In the genomic region with DNA sequence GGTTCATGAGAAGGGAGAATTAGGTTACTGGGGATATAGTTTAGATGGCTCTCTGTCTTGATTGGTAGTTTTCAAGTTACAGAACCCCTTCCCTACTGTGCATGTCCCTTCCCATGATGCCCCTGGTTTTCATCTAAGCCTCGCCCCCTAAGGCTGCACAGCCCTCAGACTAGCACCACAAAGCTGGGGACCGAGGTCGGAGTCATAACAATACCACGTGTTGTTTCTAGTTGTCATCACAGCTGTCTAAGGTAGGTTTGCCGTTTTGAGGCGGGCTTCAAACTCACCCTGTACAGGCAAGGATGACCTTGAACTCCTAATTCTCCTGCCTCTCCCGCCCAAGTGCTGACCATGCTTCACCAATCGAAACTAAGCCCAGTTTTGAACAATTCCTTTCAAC, we compare ENCODE assay signal across 26 mouse cellular contexts. TPM values are rescaled to one million over a fixed set of nuclear protein-coding genes. Genes with fewer than 3 reads are reported as not detected.
DNase-seq lines count a peak whose midpoint lies in the region; ATAC-seq and TF ChIP-seq lines count a peak whose summit lies in the region.
"Had no signal": no experiment of that assay in that cellular context is flagged by ENCODE, and none has a peak within 500 bp of the region (broad histone marks: within the 10 kb centered on the region; RNA-seq: fewer than 3 reads in every experiment).

No protein-coding gene starts in this region.

- H3K4me2 ChIP-seq in intestine, embryonic 16.5 days (ENCODE audit: low read depth, low read length): no peak overlapping the region
- no peak overlapping the region for H3K4me2 ChIP-seq in intestine, postnatal 0 days (replicated peaks; ENCODE audit: low read depth)
- no peak overlapping the region for H3K4me2 ChIP-seq in kidney, embryonic 14.5 days (replicated peaks; ENCODE audit: low read depth, low read length)
- H3K4me2 ChIP-seq: heart, embryonic 13.5 days; limb, embryonic 13.5 days; liver, embryonic 11.5 days; lung, embryonic 15.5 days; midbrain, embryonic 15.5 days; neural tube, embryonic 15.5 days had no signal

- WGBS in intestine, embryonic 16.5 days: 77% methylated on average over 8 of the region's 8 CpGs
- WGBS in intestine, postnatal 0 days: 70% methylated on average over 8 of the region's 8 CpGs
- whole genome bisulfite sequencing in kidney, embryonic 14.5 days: 78% methylated on average over 8 of the region's 8 CpGs

- H3K27ac ChIP-seq in intestine, embryonic 16.5 days (ENCODE audit: low read length): no peak overlapping the region
- no peak overlapping the region for H3K27ac ChIP-seq in intestine, postnatal 0 days (ENCODE audit: low read depth, low read length)
- H3K27ac ChIP-seq in kidney, embryonic 14.5 days (ENCODE audit: low read depth, low read length): no peak overlapping the region
- H3K27ac ChIP-seq: heart, embryonic 13.5 days; layer of hippocampus, adult 2 months; limb, embryonic 13.5 days; lung, embryonic 15.5 days; midbrain, embryonic 10.5 days; midbrain, embryonic 15.5 days; neural tube, embryonic 15.5 days had no signal

- TF ChIP-seq CTCF in intestine, postnatal 0 days (IDR thresholded peaks at IDR 0.05; ENCODE audit: low read depth): no peak

- no peaks in the 10 kb centered on the region for H3K36me3 ChIP-seq in intestine, embryonic 16.5 days (ENCODE audit: control insufficient read depth, insufficient read depth, low read length)
- no peaks in the 10 kb centered on the region for H3K36me3 ChIP-seq in intestine, postnatal 0 days (ENCODE audit: control insufficient read depth, insufficient read depth)
- no peaks in the 10 kb centered on the region for H3K36me3 ChIP-seq in kidney, embryonic 14.5 days (ENCODE audit: control insufficient read depth, insufficient read depth, low read length)
- H3K36me3 ChIP-seq: heart, embryonic 13.5 days; limb, embryonic 13.5 days; lung, embryonic 15.5 days; midbrain, embryonic 10.5 days; midbrain, embryonic 15.5 days; neural tube, embryonic 15.5 days had no signal

- peak; percentile 32; the same call in 1 of the 2 replicates for ATAC-seq in intestine, embryonic 16.5 days
- ATAC-seq in intestine, postnatal 0 days: no peak
- no peak for ATAC-seq in kidney, embryonic 14.5 days (ENCODE audit: low FRiP score, low TSS enrichment)
- ATAC-seq: hindbrain, embryonic 16.5 days; midbrain, embryonic 15.5 days had no signal

- H3K9me3 ChIP-seq in intestine, embryonic 16.5 days (ENCODE audit: control insufficient read depth, low read length): no peaks in the 10 kb centered on the region
- H3K9me3 ChIP-seq in intestine, postnatal 0 days (ENCODE audit: control insufficient read depth): no peaks in the 10 kb centered on the region
- no peaks in the 10 kb centered on the region for H3K9me3 ChIP-seq in kidney, embryonic 14.5 days (ENCODE audit: control insufficient read depth, low read length)
- H3K9me3 ChIP-seq: heart, embryonic 13.5 days; limb, embryonic 13.5 days; lung, embryonic 15.5 days; midbrain, embryonic 10.5 days; midbrain, embryonic 15.5 days; neural tube, embryonic 15.5 days had no signal

- H3K9ac ChIP-seq in intestine, embryonic 16.5 days (ENCODE audit: low read depth, low read length): no peak overlapping the region
- H3K9ac ChIP-seq in intestine, postnatal 0 days (ENCODE audit: low read depth, low read length): no peak overlapping the region
- H3K9ac ChIP-seq in kidney, embryonic 14.5 days (ENCODE audit: low read depth, low read length): no peak overlapping the region
- H3K9ac ChIP-seq: heart, embryonic 13.5 days; limb, embryonic 13.5 days; lung, embryonic 15.5 days; midbrain, embryonic 15.5 days; neural tube, embryonic 15.5 days had no signal

- H3K27me3 ChIP-seq in intestine, embryonic 16.5 days (replicated peaks; ENCODE audit: control insufficient read depth, insufficient read depth, low read length): no peaks in the 10 kb centered on the region
- H3K27me3 ChIP-seq in intestine, postnatal 0 days (replicated peaks; ENCODE audit: control insufficient read depth, insufficient read depth, low read length): no peaks in the 10 kb centered on the region
- no peaks in the 10 kb centered on the region for H3K27me3 ChIP-seq in kidney, embryonic 14.5 days (ENCODE audit: control insufficient read depth, insufficient read depth, low read length)
- H3K27me3 ChIP-seq: heart, embryonic 13.5 days; limb, embryonic 13.5 days; lung, embryonic 15.5 days; midbrain, embryonic 15.5 days; neural tube, embryonic 15.5 days had no signal

- H3K4me3 ChIP-seq in intestine, embryonic 16.5 days (ENCODE audit: low read length): no peak overlapping the region
- H3K4me3 ChIP-seq in intestine, postnatal 0 days (ENCODE audit: low read depth, low read length): no peak overlapping the region
- no peak overlapping the region for H3K4me3 ChIP-seq in kidney, embryonic 14.5 days (ENCODE audit: low read length)
- H3K4me3 ChIP-seq: erythroblast, embryonic 14.5 days; heart, embryonic 13.5 days; layer of hippocampus, adult 2 months; limb, embryonic 13.5 days; lung, embryonic 15.5 days; midbrain, embryonic 10.5 days; midbrain, embryonic 15.5 days; neural tube, embryonic 15.5 days had no signal

- DNase-seq in ES-CJ7 (ENCODE audit: low read depth, low spot score): peak; percentile 47
- peak; percentile 75 for DNase-seq in induced T-regulatory cell, adult 2 months (ENCODE audit: low read depth)
- DNase-seq in thymus, postnatal 10 days (ENCODE audit: low spot score in 2 of 2): no peak
- no peak for DNase-seq in left cerebral cortex, adult 18-20 months (ENCODE audit: low spot score in 2 of 2)
- DNase-seq: adrenal gland, postnatal 25 days; B cell, adult 2 months; cerebellum, adult 2 months; cerebellum, postnatal 14 days; heart, postnatal 10 days; kidney, adult 11 months; kidney, postnatal 36 days; retina, postnatal 1 day; thymus, postnatal 25 days had no signal

- peaks cover 4% of the 10 kb centered on the region; the same call in 1 of the 2 replicates for H3K4me1 ChIP-seq in intestine, embryonic 16.5 days (ENCODE audit: control insufficient read depth, insufficient read depth, low read length)
- no peaks in the 10 kb centered on the region for H3K4me1 ChIP-seq in intestine, postnatal 0 days (replicated peaks; ENCODE audit: control insufficient read depth, insufficient read depth, low read length)
- no peaks in the 10 kb centered on the region for H3K4me1 ChIP-seq in kidney, embryonic 14.5 days (ENCODE audit: control insufficient read depth, insufficient read depth, low read length)
- H3K4me1 ChIP-seq: heart, embryonic 13.5 days; limb, embryonic 13.5 days; lung, embryonic 15.5 days; midbrain, embryonic 10.5 days; midbrain, embryonic 15.5 days; neural tube, embryonic 15.5 days had no signal

RNA-seq across cellular contexts. Expression of a gene that starts 52.4 kb away (rescaled TPM):
- 25.4 and 32.6 TPM in 2 replicates for polyA plus RNA-seq in intestine, embryonic 16.5 days (2015; fragmentation: Nextera tagmentation; extraction: Ambion mirVana)
- polyA plus RNA-seq in intestine, postnatal 0 days (2015; fragmentation: Nextera tagmentation; extraction: Ambion mirVana): 32.4 and 36.6 TPM in 2 replicates
- total RNA-seq in left cerebral cortex, adult 18-20 months (2021): 10 to 100 TPM; 31.3 to 36.6 TPM
- polyA plus RNA-seq in kidney, embryonic 14.5 days (2014; fragmentation: Nextera tagmentation; extraction: Ambion mirVana): 10.5 and 22.0 TPM in 2 replicates

RNA-seq across cellular contexts. Expression of a gene that starts 55.2 kb away (rescaled TPM):
- polyA plus RNA-seq in intestine, embryonic 16.5 days (2015; fragmentation: Nextera tagmentation; extraction: Ambion mirVana): 125 and 134 TPM in 2 replicates
- 197 and 204 TPM in 2 replicates for polyA plus RNA-seq in intestine, postnatal 0 days (2015; fragmentation: Nextera tagmentation; extraction: Ambion mirVana)
- 100 to 1,000 TPM; 134 to 135 TPM for total RNA-seq in left cerebral cortex, adult 18-20 months (2021)
- 111 and 130 TPM in 2 replicates for polyA plus RNA-seq in kidney, embryonic 14.5 days (2014; fragmentation: Nextera tagmentation; extraction: Ambion mirVana)

Comparison
In these comparisons a context has a peak if more than half of its experiments do, and no peak if none do; other contexts are left out.
1. DNase-seq: peak in ES-CJ7 (single experiment) and induced T-regulatory cell, adult 2 months (single experiment); none in thymus, postnatal 10 days (0 of 2) and left cerebral cortex, adult 18-20 months (0 of 2).